ENCODE assay signal across 17 mouse cellular contexts in genomic region chr19:24653230-24653799, GRCm38 (mm10). TPM values are rescaled to one million over a fixed set of nuclear protein-coding genes. Genes with fewer than 3 reads are reported as not detected.
DNase-seq lines count a peak whose midpoint lies in the region; ATAC-seq and TF ChIP-seq lines count a peak whose summit lies in the region.
"Had no signal": no experiment of that assay in that cellular context is flagged by ENCODE, and none has a peak within 500 bp of the region (broad histone marks: within the 10 kb centered on the region; RNA-seq: fewer than 3 reads in every experiment).

No protein-coding gene starts in this region.

- H3K4me3 ChIP-seq in heart, embryonic 11.5 days (ENCODE audit: low read depth, low read length) = no peak overlapping the region
- no peak overlapping the region for H3K4me3 ChIP-seq in lung, postnatal 0 days (ENCODE audit: low read depth, low read length)
- H3K4me3 ChIP-seq: embryonic facial prominence, embryonic 15.5 days; forebrain, embryonic 10.5 days; limb, embryonic 10.5 days; liver, embryonic 13.5 days; midbrain, embryonic 10.5 days had no signal

- H3K27me3 ChIP-seq in heart, embryonic 11.5 days (ENCODE audit: control insufficient read depth, insufficient read depth, low read length) = no peaks in the 10 kb centered on the region
- H3K27me3 ChIP-seq in lung, postnatal 0 days (replicated peaks; ENCODE audit: insufficient read depth, low read length) = no peaks in the 10 kb centered on the region
- H3K27me3 ChIP-seq: embryonic facial prominence, embryonic 15.5 days; liver, embryonic 13.5 days had no signal

- no peak for TF ChIP-seq CTCF in lung, postnatal 0 days (IDR thresholded peaks at IDR 0.05)

- H3K27ac ChIP-seq in heart, embryonic 11.5 days (ENCODE audit: low read depth, low read length) = 0 out of 2 replicates have a peak overlapping the region, but pooled peaks have one; percentile 7
- H3K27ac ChIP-seq in lung, postnatal 0 days (ENCODE audit: low read length) = no peak overlapping the region
- H3K27ac ChIP-seq: embryonic facial prominence, embryonic 15.5 days; forebrain, embryonic 10.5 days; limb, embryonic 10.5 days; liver, embryonic 13.5 days; midbrain, embryonic 10.5 days had no signal

- H3K9ac ChIP-seq in heart, embryonic 11.5 days (ENCODE audit: low read depth, low read length) = no peak overlapping the region
- no peak overlapping the region for H3K9ac ChIP-seq in lung, postnatal 0 days (replicated peaks; ENCODE audit: low read depth)
- H3K9ac ChIP-seq: embryonic facial prominence, embryonic 15.5 days; liver, embryonic 13.5 days had no signal

- ATAC-seq in heart, embryonic 11.5 days (replicated peaks; ENCODE audit: insufficient number of reproducible peaks, low FRiP score, low TSS enrichment) = no peak
- no peak for ATAC-seq in lung, postnatal 0 days

- no peaks in the 10 kb centered on the region for H3K36me3 ChIP-seq in heart, embryonic 11.5 days (ENCODE audit: control insufficient read depth, insufficient read depth, low read length)
- H3K36me3 ChIP-seq in lung, postnatal 0 days (ENCODE audit: insufficient read depth, low read length) = no peaks in the 10 kb centered on the region
- H3K36me3 ChIP-seq: embryonic facial prominence, embryonic 15.5 days; forebrain, embryonic 10.5 days; limb, embryonic 10.5 days; liver, embryonic 13.5 days; midbrain, embryonic 10.5 days had no signal

- 50% methylated on average over 9 of the region's 9 CpGs for WGBS in heart, embryonic 11.5 days (ENCODE audit: insufficient replicate concordance)
- 53% methylated on average over 9 of the region's 9 CpGs for WGBS in lung, postnatal 0 days

- no peak for TF ChIP-seq EP300 in lung, postnatal 0 days (IDR thresholded peaks at IDR 0.05)

- peak overlapping the region; percentile 33 for H3K4me2 ChIP-seq in heart, embryonic 11.5 days
- H3K4me2 ChIP-seq in lung, postnatal 0 days (replicated peaks; ENCODE audit: low read depth, low read length) = no peak overlapping the region
- H3K4me2 ChIP-seq: embryonic facial prominence, embryonic 15.5 days; liver, embryonic 13.5 days had no signal

- no peaks in the 10 kb centered on the region for H3K9me3 ChIP-seq in heart, embryonic 11.5 days (replicated peaks; ENCODE audit: control insufficient read depth, low read length)
- H3K9me3 ChIP-seq in lung, postnatal 0 days (ENCODE audit: low read length) = no peaks in the 10 kb centered on the region
- H3K9me3 ChIP-seq: embryonic facial prominence, embryonic 15.5 days; forebrain, embryonic 10.5 days; limb, embryonic 10.5 days; liver, embryonic 13.5 days; midbrain, embryonic 10.5 days had no signal

- DNase-seq in heart, postnatal 14 days = no peak
- DNase-seq in lung, postnatal 36 days = peak; percentile 6
- DNase-seq in lung, postnatal 0 days (ENCODE audit: low spot score) = no peak
- DNase-seq in kidney, adult 9 months = peak; percentile 83
- DNase-seq in thymus, postnatal 25 days = no peak
- no peak for DNase-seq in frontal cortex, postnatal 36 days (ENCODE audit: low spot score in 2 of 2)
- DNase-seq: cerebellum, adult 9-10 months; gastrocnemius, postnatal 36 days; liver, embryonic 13.5 days; lung, postnatal 14 days; spleen, adult 18-20 months; thymus, postnatal 14 days had no signal

- H3K4me1 ChIP-seq in heart, embryonic 11.5 days (ENCODE audit: control insufficient read depth, insufficient read depth, low read length) = peaks cover 6% of the 10 kb centered on the region; the same call in 1 of the 2 replicates
- H3K4me1 ChIP-seq in lung, postnatal 0 days (ENCODE audit: insufficient read depth, low read depth, low read length) = no peaks in the 10 kb centered on the region
- H3K4me1 ChIP-seq: embryonic facial prominence, embryonic 15.5 days; liver, embryonic 13.5 days had no signal

- intact Hi-C loops in heart, postnatal 14 days (cut with DNase I) = no loop called here

RNA-seq across cellular contexts. Expression of gene Tmem252, which starts 20.5 kb away (rescaled TPM):
- polyA plus RNA-seq in heart, embryonic 11.5 days (2014; fragmentation: Nextera tagmentation; extraction: Ambion mirVana) = 4.6 and 6.0 TPM in 2 replicates
- under 1 TPM; 0.27 to 0.43 TPM for total RNA-seq in heart, postnatal 14 days (2021)
- 4.5 and 6.2 TPM in 2 replicates for polyA plus RNA-seq in lung, postnatal 0 days (2015; fragmentation: Nextera tagmentation; extraction: Ambion mirVana)

Comparison
In these comparisons a context has a peak if more than half of its experiments do, and no peak if none do; other contexts are left out.
1. DNase-seq: peak in lung, postnatal 36 days (single experiment) and kidney, adult 9 months (single experiment); none in heart, postnatal 14 days (0 of 2), lung, postnatal 0 days (single experiment), thymus, postnatal 25 days (single experiment) and frontal cortex, postnatal 36 days (0 of 2).